Mouse (Mus musculus) testis, postnatal 14 days (tissue): ENCODE measurements around the gene Gm10320.

Experiments
- DNase-seq: peaks from one replicate; pipeline ENCODE4 v3.0.0; 2021; ENCODE audit warnings: low spot score

The Gm10320 gene

DNA sequence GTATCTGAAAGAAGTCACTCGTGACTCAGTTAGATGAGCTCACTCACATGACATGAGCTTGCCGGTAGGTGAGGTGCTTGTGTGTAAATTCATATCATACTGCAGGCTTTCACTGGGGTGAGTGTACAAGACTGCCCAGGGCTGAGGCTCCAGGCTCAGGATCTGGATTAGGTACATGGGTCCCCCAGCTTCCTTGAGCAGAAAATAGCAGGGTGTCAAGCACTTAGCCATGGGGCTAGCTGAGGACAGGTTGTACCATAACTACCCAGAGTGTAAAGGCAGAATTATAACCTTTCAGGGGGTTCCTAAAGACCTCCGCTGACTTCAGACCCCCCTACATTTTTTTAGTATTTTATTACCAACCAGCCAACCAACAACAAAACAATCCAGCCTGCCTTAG lies at the start of gene Gm10320:
Gene Gm10320, minus strand, starts transcription at position 93 of the 400 bp plus-strand sequence.
- no peak for DNase-seq

DNA sequence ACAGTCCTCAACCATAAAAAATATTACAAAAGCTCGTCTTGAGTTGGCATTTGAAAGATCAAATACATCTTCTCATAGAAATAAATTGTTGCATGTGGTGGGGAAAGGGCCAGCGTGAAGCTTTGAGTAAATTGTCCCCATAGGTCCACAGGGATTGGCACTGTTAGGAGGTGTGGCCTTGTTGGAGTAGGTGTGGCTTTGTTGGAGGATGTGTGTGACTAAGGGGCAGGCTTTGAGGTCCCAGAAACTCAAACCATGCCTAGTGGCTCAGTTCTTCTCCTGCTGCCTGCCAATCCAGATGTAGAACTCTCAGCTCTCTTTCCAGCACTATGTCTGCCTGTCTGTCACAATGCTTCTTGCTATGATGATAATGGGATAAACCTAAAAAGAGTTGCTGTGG lies 49.8 kb upstream of the Gm10320 start:
- DNase-seq = no peak

DNA sequence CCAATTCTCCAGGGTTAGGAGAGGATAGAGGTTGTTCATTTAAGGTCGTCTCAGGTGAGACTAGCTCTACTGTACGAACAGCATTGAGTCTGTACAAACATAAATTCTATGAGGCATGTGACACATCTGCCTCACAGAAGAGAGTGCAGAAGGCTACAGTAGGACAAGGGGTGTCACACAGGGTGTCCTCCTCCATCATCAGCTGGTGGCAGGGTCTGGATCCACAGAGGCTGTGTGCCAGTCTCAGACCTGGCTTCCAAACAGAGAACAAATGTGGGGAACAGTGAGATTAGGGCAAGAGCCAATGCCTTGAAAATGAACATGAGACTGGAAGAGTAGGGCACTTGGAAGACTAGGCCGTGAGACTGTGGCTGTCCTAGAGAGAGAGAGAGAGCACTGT lies 48.4 kb upstream of the Gm10320 start:
- no peak for DNase-seq

DNA sequence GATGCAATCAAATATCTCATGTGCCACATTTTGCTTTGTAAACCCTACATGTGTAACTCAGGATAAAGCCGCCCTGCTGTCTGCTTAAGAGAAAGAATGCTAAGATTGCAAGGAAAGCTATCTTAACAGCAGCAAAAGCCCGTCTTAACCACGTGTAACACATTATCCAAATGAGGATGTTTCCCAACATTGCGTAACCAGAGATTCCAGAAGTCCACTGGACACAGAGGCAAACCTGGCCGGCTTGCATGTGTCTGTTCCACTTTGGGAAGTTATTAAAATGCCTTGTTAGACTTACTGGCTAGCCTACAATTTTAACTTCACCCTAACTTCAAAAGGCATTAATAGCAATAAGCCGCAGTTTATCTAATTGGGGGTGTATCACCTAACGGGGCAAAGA lies 47.5 kb upstream of the Gm10320 start:
- DNase-seq = no peak

DNA sequence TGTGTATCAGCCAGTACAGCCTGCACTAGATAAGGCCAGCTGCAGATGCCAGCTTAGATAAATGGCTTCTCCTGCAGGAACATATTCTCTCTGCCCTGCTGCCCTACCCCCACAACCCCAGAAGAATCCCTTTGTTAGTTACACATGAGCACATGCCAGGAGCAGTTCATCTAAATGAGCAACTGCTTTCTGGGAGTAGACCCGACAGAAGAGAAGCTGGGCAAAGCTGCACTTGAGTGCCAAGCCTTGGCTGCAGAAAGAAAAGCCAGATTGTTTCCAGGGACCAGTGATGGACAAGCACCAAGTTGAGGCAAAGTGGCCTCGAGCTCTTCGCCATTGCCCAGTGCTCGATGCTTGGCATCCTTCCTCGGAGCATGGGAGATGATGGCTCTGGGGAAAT lies 46.8 kb upstream of the Gm10320 start:
- no peak for DNase-seq

DNA sequence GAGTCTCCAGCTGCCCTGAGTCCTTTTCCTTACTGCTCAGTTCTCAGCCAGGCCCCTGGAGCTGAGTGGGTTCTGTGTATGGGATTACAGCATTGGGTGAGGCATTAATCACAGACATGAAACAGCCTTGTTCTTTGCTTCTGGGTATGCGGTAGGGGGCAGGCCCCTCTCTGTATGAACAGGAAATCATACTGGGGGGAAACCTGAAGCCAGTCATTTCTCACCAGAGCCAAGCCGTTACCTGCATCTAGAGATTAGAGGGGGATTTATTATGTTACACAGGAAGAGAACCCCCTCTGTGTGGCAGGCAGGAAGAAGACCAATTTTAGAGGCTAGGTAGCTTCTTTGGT lies 43.1 kb upstream of the Gm10320 start:
- no peak for DNase-seq

DNA sequence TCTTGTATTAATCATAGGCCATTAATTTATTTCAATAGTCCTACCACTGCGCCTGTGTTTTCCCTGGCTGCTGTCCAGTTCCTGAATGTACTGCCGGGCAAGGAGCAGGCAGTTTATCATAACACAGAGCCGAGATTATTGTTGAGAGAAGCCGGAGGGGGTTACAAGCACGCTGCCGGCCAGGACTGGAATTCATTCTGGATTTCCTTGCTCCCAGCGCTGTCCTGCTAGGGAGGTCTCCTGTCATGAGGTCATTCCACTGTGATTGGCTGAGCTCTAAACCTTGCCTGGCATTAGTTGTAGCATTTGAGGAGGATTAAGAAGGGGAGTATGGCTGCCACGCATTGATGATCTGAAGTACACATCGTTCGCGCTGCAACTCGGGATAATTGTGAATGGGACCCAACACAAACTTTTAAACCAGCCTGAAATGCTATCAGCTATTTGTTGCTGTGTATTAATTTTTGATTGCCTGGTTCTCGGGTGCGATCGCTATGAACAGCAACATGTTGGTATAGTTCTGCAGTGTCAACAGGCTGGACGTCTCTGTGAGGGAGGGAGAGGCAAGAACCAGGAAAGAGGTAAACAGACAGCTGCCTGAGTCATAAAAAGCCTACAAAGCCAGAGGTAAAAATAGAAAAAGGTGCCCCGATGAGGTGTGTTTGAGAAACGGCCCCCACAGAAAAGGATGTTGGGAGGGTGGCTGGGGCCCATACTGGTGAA lies 42.5 kb upstream of the Gm10320 start:
- peak; percentile 57 for DNase-seq

DNA sequence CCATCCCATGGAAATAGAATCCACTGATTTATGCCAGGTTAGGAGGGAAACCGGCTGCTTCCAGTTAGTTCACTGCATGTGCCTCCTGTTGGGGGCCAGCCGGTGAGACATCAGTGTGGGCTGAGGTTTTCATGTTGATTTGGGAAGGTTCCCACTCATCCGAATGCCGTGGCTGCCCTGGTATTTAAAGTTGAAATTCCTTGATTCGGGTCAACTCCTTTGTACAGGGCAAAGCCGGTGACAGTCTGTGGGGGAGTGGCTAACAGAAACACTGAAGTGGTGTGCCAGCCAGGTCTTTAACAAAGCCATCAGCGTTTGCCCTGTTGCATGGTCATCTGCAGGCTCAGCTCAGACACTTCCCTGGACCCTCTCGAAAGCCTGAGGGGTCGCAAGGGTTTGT lies 41.6 kb upstream of the Gm10320 start:
- DNase-seq = no peak

DNA sequence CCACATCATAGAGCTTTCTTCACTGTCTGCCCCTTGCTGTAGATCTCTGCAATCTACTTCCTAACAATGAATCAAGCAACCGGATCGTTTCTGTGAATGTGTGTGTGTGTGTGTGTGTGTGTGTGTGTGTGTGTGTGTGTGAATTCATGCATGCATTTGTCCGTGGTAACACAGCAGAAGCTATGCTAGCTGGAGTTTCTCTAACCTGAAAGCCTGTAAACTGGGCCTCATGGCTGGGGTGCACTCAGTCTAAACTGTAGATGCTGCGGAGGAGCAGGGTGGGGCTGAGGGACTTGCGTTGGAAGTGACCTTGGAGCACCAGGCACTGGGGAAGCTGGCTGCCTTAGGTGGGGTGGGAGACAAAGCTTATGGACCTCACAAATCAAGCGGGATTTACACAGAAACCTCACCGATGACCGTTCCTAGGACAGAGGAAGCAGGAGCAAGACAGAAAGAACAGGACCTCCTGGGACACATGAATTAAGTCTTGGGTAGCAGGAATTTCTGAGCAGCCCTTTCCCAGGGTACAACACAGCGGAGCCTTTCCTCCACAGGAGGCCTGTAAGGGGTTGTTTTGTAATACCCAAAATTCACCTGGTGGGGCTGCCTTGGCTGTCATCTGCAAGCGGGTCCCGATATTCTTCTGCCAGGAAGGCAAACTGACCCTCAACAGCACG lies 41.0 kb upstream of the Gm10320 start:
- no peak for DNase-seq

DNA sequence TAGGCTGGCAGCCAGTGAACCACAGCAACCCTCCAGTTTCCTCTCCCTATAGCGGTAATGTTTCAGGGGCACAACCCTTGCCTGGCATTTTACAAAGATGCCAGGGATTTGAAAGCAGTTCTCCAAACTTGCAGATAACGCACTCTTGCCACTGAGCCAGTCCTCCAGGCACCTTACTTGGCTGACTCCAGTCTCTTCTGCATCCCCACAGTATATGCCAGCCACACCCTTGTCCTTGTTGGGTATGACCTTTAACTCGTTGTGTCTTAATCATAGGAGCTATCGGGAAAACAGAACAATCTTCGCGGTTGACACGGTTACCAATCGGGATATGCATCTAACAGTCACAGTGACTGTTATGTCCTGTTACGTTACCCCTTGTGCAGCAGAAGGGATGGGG lies 40.2 kb upstream of the Gm10320 start:
- DNase-seq = no peak

DNA sequence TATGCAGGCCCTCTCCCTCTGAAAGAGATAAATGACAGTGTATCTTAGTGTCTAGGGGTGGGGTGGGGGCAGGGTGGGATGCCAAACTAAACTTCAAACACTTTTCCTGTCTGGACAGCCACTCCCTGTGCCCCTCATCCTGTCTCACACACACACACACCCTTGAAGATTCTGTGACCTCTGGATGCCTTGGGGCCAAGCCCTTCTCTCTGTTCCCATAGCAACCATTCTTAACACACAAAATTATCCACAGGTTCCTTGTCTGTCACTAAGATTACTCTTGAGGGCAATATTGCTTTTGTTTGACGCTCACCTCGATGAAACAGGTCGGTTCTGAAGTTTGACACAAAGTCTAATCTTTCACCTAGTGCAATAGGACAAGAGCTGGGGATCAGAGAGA lies 39.5 kb upstream of the Gm10320 start:
- no peak for DNase-seq

DNA sequence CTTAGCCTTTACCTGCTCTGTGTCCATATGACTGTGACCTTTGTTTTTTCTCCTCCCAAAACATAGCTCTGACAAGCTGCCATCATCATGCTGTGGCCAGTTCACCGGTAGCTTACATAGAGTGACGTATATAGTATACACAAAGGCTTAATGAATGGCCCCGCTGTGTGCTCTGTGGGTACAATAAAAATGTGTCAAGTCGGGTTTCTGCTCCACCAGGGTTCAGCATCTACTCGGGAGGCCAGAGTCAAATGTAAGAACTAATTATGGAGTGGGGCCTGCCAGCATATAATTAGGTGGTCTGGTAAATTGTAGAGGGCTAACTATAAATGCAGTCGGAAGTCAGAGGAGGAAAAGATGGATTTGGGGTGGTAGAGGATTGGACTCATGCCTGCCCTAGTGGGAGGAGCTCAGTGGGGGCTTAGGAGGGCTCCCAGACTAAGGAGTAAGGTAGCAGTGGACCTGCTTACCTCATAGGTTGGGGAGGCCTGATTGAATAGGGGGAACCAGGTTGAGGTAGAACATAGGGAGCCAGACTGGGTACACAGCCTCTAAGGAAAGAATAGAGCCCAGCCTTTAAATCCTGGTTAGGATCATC lies 32.0 kb upstream of the Gm10320 start:
- no peak for DNase-seq

DNA sequence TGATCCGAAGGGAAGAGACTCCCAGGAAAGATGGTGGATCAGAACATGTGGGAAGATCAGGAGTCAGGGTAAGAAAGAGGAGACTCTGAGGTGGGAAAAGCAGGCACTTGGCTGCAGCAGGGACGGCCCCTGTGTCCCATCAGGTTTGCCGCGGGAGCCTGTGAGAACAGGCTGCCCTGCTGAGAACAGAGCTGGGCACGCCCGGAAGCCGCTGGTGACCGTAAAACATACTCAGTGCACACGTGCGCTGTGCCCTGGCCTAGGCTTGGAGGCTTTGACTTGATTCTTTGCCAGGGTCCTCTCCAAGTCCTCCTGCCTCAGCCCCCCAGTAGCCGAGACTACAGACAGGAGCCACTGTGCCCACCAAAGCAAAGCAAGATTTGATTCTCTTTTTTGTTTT lies 26.5 kb upstream of the Gm10320 start:
- DNase-seq = no peak

DNA sequence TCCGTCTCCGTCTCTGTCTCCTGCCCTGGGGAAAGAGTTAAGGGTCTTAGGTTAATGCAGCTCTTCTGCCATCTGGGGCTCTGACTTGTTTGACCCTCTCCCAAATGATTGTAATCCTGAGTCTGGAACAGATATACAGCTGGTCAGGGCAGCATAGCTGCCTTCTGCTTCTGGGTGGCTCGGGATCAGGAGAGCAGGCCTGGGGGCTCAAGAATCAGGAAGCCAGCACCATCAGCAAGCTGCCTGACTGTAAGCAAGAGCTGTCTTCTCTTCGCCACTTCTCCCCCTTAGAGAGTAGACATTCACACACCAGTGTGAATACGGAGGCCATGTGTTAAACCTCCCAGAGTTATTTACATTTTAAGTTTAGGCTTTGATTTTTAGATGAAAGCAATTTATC lies 25.9 kb upstream of the Gm10320 start:
- no peak for DNase-seq

DNA sequence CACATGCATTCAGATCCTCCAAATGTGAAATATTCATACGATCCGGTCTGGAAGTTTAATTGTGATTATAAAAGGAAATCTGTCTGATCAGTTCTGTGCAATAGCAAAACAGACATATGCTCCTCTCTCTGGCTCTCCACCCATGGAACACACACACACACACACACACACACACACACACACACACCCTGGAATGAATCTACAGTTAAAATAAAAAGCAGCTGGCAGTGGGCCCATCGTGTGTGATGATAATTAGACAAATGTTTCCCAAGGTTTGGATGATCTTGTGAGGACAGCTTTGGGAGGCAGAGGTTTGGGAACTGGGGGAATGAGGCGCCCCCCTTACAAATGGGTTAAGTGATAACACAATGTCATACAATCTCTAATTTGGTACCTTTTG lies 25.2 kb upstream of the Gm10320 start:
- no peak for DNase-seq

DNA sequence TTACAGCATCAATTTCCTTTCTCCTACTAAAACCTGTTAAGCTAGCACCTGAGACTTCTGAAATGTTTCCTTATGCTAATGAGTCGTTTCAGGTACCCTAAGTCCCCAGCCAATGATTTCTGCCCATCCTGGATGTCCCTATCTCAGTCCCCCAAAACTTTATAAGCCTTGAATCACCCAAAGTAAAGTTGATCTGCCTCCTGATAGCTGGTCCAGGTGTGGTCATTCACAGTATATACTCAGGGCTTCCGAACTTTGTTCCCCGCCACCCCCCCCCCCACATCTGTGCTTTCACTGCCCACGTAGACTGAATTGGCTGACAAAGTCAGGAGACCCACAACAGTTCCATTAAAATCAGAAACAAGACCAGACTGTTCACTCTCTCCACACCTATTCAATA lies 20.3 kb upstream of the Gm10320 start:
- DNase-seq = no peak

DNA sequence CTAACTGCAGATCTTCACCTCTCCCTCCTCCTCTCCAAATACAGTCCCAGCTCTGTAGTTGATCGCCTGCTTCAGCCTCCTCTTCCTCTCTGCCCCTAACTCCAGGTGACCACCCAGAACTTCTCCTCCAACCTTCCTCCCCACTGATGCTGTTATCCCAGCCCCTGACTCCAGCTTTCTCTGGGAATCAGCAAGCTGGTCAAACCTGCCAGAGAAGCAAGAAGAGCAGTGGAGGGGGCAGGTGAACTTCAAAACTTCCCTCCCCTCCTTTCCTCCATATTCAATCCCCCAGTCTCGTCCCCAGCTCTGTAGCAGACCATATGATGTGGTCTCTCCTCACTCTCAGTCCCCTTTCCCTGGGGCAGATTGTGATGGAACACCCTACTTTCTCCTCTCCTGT lies 15.9 kb upstream of the Gm10320 start:
- no peak for DNase-seq

DNA sequence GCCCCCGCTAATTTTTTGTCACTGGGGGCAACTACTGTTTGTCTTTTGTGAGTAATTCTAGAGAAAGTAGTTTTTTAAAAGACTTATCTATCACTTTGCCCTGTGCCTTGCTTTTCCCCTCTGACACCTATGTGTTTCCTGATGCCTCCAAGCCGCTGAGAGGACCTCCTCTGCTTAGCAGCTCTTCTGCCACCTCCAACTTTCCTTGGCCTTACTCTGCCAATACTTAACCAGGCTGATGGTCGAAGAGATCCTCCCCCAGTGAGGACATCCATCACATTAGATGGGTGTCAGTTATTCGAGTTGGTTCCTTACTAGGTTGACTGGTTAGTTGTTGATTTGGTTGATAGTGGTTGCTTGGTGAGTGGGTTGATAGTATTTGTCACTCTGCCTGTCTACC lies 14.7 kb upstream of the Gm10320 start:
- no peak for DNase-seq

DNA sequence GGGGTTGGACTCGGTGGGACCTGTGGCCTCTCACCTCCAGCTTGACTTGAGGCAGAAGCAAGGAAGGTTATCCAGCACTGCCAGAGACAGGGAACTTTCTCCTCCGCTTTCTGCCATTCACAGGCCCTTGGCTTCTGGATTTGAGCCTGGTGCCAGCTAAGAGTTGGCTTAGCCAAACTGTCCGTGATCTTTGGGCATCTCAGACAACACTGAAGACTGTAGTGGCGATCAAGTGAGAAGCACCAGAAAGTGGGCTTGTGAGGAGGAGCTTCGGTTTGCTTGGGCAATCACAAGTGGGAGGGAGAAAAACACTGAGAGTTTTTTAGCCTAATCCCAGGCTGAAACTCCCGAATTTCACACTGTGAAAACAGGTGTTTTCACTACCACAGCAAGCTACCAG lies 14.2 kb upstream of the Gm10320 start:
- no peak for DNase-seq

DNA sequence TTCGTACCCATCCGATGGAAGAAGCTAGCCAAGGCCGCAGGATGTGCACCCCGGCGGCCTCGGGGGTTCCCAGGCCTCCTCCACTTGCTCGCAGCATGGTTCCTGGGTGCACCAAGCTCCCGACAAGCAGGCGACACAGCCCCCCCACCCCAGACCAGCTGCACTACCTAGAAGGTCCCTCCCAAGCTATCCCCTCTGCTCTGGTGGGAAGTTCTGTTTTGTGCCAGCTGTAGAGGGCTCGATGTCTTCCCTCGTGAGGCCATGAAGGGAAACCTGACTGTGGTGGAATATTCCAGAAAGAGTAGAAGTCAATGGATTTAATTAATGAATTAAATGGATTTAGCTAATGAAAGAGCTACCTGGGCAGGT lies 13.7 kb upstream of the Gm10320 start:
- DNase-seq = no peak

DNA sequence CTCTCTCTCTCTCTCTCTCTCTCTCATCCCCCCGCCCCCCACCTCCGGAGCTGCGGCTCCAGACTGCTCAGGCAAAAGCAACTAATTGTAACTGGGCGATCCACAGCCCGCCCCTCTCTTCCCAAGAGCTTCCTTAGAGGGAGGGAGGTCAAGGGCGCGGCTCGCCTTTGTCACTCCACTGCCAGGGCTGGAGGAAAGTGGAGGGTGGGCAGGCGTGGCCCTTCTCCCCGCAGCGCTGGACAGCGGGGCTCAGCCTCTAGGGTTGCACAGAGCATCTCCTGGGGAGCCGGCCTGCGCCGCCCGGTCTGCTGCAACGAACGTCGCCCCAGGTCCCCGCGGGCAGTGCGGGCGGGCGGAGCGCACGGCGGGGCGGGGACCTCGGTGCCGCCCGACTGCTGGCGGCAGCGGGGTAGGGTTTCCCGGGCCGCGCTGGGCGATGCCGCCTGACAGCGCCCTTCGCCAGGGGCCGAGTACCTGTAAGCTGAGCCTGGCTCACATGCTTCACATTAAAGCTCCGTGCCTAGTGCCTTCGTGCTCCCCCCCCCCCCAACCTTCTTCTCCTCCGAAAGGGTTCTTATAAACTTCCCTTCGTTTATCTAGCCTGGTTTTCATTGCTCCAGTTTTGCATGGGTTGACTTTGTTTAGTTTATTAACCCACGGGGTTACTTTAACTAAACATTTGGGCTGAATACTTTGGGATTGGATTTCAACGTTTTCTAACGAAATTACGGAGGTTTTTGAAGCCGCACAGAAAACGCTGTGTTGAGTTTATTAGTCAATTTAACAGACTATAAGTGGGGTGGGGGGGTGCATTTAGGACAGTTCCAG lies 13.1 kb upstream of the Gm10320 start:
- no peak for DNase-seq

DNA sequence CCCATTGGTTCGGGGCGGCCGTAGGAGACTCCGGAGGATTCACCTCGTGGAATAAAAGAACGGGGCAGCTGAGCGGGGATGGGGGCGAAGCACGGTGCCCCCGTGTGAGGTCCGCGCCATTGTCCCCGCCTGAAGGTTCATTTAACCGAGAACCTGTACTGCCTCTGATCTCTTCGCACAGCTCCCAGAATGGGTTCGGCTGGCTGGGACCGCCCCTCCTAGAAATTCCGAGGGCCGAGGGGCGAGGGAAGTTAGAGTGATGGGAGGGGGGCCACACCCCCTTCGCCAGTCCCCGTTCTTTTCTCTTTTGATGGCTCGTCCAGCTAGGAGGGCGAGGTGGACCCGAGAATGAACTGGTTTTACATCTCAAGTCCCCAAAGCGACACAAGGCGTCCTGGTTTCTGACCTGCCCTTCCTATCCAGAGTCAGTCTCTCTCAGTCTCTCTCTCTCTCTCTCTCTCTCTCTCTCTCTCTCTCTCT lies 12.4 kb upstream of the Gm10320 start:
- no peak for DNase-seq

DNA sequence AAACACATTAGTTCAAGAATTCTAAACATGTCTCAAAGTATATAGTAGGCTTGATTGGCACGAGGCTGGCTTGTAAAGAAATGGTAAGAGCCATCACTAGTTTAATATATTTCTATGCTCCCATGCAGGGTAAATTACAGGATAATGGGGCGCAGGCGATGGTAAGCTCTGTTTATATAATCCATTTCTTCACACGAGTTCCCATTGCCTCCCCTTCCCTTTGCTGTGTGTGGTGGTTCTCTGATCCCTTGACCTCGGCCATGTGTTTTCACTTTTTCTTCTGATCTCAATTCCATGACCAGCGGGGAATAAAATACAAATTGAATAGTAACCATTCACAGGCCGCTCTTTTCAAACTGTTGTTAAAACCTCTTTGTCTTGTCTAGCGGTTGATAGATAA lies 11.8 kb upstream of the Gm10320 start:
- no peak for DNase-seq
